Mouse (Mus musculus): ENCODE data around the gene Txnip. TPM values are rescaled to one million over a fixed set of nuclear protein-coding genes. Genes with fewer than 3 reads are reported as not detected.
A peak's percentile ranks its signal among the peaks of the same experiment; 100 is the strongest.

Gene Txnip
- polyA plus RNA-seq, 1 experiment from 2014 or later = 502 TPM

- H3K27ac ChIP-seq (ENCODE audit: low read length) = peak overlapping the region; percentile 98
- no peaks in the 10 kb centered on the region for H3K27me3 ChIP-seq (replicated peaks; ENCODE audit: insufficient read depth, low read length)
- peak overlapping the region; percentile 42; the same call in 1 of the 2 replicates for H3K4me2 ChIP-seq (replicated peaks; ENCODE audit: low read depth, low read length)
- 84% methylated on average over 8 of the region's 8 CpGs for WGBS
- H3K36me3 ChIP-seq (ENCODE audit: insufficient read depth, low read length) = no peaks in the 10 kb centered on the region
- no peak overlapping the region for H3K9ac ChIP-seq (replicated peaks; ENCODE audit: low read depth)
- TF ChIP-seq CTCF (IDR thresholded peaks at IDR 0.05) = no peak
- TF ChIP-seq EP300 (IDR thresholded peaks at IDR 0.05) = no peak
- no peak for ATAC-seq
- DNase-seq (ENCODE audit: low spot score) = no peak
- H3K4me3 ChIP-seq (ENCODE audit: low read depth, low read length) = no peak overlapping the region
- peaks cover 27% of the 10 kb centered on the region for H3K4me1 ChIP-seq (ENCODE audit: insufficient read depth, low read depth, low read length)
- H3K9me3 ChIP-seq (ENCODE audit: low read length) = no peaks in the 10 kb centered on the region
These were observed 17.7 kb downstream of the Txnip start for GRCm38 (mm10) chr3:96575272-96575984.

- H3K4me3 ChIP-seq (ENCODE audit: low read depth, low read length) = no peak overlapping the region
- no peaks in the 10 kb centered on the region for H3K9me3 ChIP-seq (ENCODE audit: low read length)
- peak overlapping the region; percentile 98 for H3K27ac ChIP-seq (ENCODE audit: low read length)
- peak overlapping the region; percentile 42 for H3K4me2 ChIP-seq (replicated peaks; ENCODE audit: low read depth, low read length)
- no peaks in the 10 kb centered on the region for H3K27me3 ChIP-seq (replicated peaks; ENCODE audit: insufficient read depth, low read length)
- H3K36me3 ChIP-seq (ENCODE audit: insufficient read depth, low read length) = no peaks in the 10 kb centered on the region
- DNase-seq (ENCODE audit: low spot score) (peak; percentile 98), ATAC-seq (peak; percentile 70)
- peaks cover 30% of the 10 kb centered on the region for H3K4me1 ChIP-seq (ENCODE audit: insufficient read depth, low read depth, low read length)
- H3K9ac ChIP-seq (replicated peaks; ENCODE audit: low read depth) = 0 out of 2 replicates have a peak overlapping the region, but pooled peaks have one; percentile 24
- 18% methylated on average over 14 of the region's 14 CpGs for WGBS
- no peak for TF ChIP-seq CTCF (IDR thresholded peaks at IDR 0.05)
- peak; percentile 94 for TF ChIP-seq EP300 (IDR thresholded peaks at IDR 0.05)
These were observed 18.4 kb downstream of the Txnip start for GRCm38 (mm10) chr3:96576005-96576658.

GRCm38 (mm10) chr3:96576690-96577541, 19.2 kb downstream of the Txnip start, which contains the start of gene Gm16253:
TSS of gene Gm16253 (plus strand) at chr3:96576984.
- peak within 1 kb of the TSS; percentile 98 for H3K27ac ChIP-seq (ENCODE audit: low read length)
- DNase-seq (ENCODE audit: low spot score) (peak; percentile 98), ATAC-seq (peak; percentile 94)
- TF ChIP-seq EP300 (IDR thresholded peaks at IDR 0.05) (peak; percentile 94), CTCF (IDR thresholded peaks at IDR 0.05) (peak; percentile 54)
- H3K27me3 ChIP-seq (replicated peaks; ENCODE audit: insufficient read depth, low read length) = no peaks in the 10 kb centered on the region
- H3K4me2 ChIP-seq (replicated peaks; ENCODE audit: low read depth, low read length) = peak within 1 kb of the TSS; percentile 42
- no peak within 1 kb of the TSS for H3K4me3 ChIP-seq (ENCODE audit: low read depth, low read length)
- H3K4me1 ChIP-seq (ENCODE audit: insufficient read depth, low read depth, low read length) = peaks cover 23% of the 10 kb centered on the region
- no peaks in the 10 kb centered on the region for H3K36me3 ChIP-seq (ENCODE audit: insufficient read depth, low read length)
- peak within 1 kb of the TSS; percentile 24; the same call in 1 of the 2 replicates for H3K9ac ChIP-seq (replicated peaks; ENCODE audit: low read depth)
- H3K9me3 ChIP-seq (ENCODE audit: low read length) = no peaks in the 10 kb centered on the region
- 13% methylated on average over 17 of the region's 17 CpGs for WGBS

GRCm38 (mm10) chr3:96577566-96577965, 19.8 kb downstream of the Txnip start:
- ATAC-seq = no peak
- Histone ChIP-seq H3K36me3 (ENCODE audit: insufficient read depth, low read length) (no peaks in the 10 kb centered on the region), H3K9ac (replicated peaks; ENCODE audit: low read depth) (peak overlapping the region; percentile 24; the same call in 1 of the 2 replicates), H3K4me3 (ENCODE audit: low read depth, low read length) (no peak overlapping the region), H3K4me2 (replicated peaks; ENCODE audit: low read depth, low read length) (peak overlapping the region; percentile 42), H3K27me3 (replicated peaks; ENCODE audit: insufficient read depth, low read length) (no peaks in the 10 kb centered on the region), H3K4me1 (ENCODE audit: insufficient read depth, low read depth, low read length) (peaks cover 23% of the 10 kb centered on the region), H3K9me3 (ENCODE audit: low read length) (no peaks in the 10 kb centered on the region), H3K27ac (ENCODE audit: low read length) (peak overlapping the region; percentile 98)
- 51% methylated on average over 4 of the region's 4 CpGs for WGBS
- DNase-seq (ENCODE audit: low spot score) = peak; percentile 49
- no peak for TF ChIP-seq CTCF (IDR thresholded peaks at IDR 0.05)
- no peak for TF ChIP-seq EP300 (IDR thresholded peaks at IDR 0.05)

- DNase-seq (ENCODE audit: low spot score) = no peak
- no peak overlapping the region for H3K9ac ChIP-seq (replicated peaks; ENCODE audit: low read depth)
- TF ChIP-seq CTCF (IDR thresholded peaks at IDR 0.05) (peak; percentile 21), EP300 (IDR thresholded peaks at IDR 0.05) (no peak)
These were observed 20.9 kb downstream of the Txnip start for GRCm38 (mm10) chr3:96578561-96579238.

More at GRCm38 (mm10) chr3:96578561-96579238, 20.9 kb downstream of the Txnip start:
- H3K4me3 ChIP-seq (ENCODE audit: low read depth, low read length) = no peak overlapping the region
- H3K4me2 ChIP-seq (replicated peaks; ENCODE audit: low read depth, low read length) = no peak overlapping the region; the same call in 1 of the 2 replicates
- no peaks in the 10 kb centered on the region for H3K9me3 ChIP-seq (ENCODE audit: low read length)
- no peaks in the 10 kb centered on the region for H3K36me3 ChIP-seq (ENCODE audit: insufficient read depth, low read length)
- WGBS = 72% methylated on average over 12 of the region's 12 CpGs
- no peak for ATAC-seq
- H3K4me1 ChIP-seq (ENCODE audit: insufficient read depth, low read depth, low read length) = peaks cover 23% of the 10 kb centered on the region
- peak overlapping the region; percentile 71; the same call in 1 of the 2 replicates for H3K27ac ChIP-seq (ENCODE audit: low read length)
- H3K27me3 ChIP-seq (replicated peaks; ENCODE audit: insufficient read depth, low read length) = no peaks in the 10 kb centered on the region
